Mouse (Mus musculus) layer of hippocampus, adult 2 months (tissue): ENCODE results near the gene Msh2. TPM values are rescaled to one million over a fixed set of nuclear protein-coding genes. Genes with fewer than 3 reads are reported as not detected.
"Not testable (repeated sequence)": the region's sequence is repeated elsewhere in the genome, so short reads cannot be mapped to it uniquely, and the experiment has no call there.

ENCODE experiments used
- DNase-seq, 2 experiments: peaks; one replicate each; pipeline ENCODE4 v3.0.0; 2022; ENCODE audit warnings: low spot score in 2 of 2
- H3K27ac ChIP-seq: fragments of 200-600 bp; 2 replicates; pipeline ENCODE4 v1.8.1; 2022
- H3K4me3 ChIP-seq: fragments of 200-600 bp; 2 replicates; pipeline ENCODE4 v1.8.1; 2022; ENCODE audit warnings: mild to moderate bottlenecking
- CTCF ChIP-seq: fragments of 200-600 bp; conservative IDR thresholded peaks from 2 replicates; pipeline ENCODE4 v1.8.1; 2022; ENCODE audit warnings: antibody characterized with exemption, mild to moderate bottlenecking, moderate library complexity
- total RNA-seq, 2 experiments: library from RNA; stranded (reverse); gene quantifications; 2 replicates each; pipeline ENCODE4 v1.2.3; 2021

The Msh2 gene
- total RNA-seq, 2 experiments from 2014 or later = 40.2 to 41.2 TPM

DNA sequence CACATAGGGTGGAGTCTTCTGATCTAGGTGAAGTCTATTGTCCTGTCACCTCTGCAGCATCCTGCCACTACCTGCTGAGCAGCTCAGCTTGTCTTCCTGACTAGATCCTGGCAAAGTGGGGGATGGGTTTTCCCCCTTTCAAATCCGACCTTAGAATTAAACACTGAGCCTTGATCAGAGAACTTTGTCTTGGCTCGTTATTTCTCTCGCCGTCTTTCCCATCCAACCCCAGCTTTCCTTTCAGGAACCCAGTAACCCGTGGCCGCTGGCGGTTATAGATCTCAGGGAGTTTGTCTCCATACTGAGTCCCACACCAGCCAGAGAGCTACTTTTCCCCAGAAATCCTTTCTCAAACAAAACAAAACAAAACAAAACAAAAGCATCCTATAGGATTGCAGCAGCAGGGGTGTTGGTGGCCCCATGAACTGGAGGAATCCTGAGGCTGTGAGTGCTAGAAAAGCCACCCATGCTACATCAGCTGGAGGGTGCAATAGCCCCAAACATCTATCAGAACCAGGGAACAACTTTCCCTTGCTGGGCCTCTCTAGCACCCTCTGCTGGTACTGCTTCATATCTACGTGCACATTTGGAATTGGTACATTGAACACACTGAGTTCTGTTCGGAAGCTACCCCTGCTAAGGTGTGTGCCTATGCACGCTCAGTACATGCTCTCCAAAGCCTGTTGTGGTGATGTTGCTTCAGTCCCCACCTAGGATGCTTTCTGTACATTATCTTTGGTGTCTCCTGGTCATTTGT is 6.9 kb upstream of the Msh2 start:
- peak; percentile 98 for TF ChIP-seq CTCF
- peak; percentile 39 to 81 for DNase-seq
- Histone ChIP-seq H3K27ac (no peak overlapping the region), H3K4me3 (no peak overlapping the region)

DNA sequence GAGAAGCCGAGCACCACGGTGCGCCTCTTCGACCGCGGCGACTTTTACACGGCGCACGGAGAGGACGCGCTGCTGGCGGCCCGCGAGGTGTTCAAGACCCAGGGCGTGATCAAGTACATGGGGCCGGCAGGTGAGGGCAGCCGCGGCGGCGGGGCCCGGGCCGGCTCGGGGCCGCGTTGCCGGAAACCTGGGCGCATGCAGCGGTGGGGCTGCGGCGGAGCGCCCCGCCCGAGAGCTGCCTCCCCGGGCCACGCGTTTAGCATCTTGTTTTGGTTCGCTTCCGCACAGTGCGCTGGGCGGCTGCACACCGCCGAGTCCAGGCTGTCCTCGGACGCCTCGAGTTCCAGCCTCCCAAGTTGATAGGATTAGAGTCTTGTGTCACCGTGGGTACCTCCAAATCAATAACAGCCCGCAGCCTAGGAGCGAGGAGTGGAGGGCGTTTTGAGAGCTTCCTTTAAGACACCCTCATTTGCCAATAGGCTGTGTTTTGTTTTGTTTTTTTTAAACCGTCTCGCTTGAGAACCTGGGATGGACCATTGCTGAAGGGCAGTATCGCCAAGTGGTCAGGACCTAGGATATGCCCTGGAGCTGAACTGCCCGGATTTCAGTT is 652 bp downstream of the Msh2 start:
- peak in 1 of 2 experiments; percentile 22 for DNase-seq
- Histone ChIP-seq H3K4me3 (peak overlapping the region; percentile 86), H3K27ac (peak overlapping the region; percentile 82)
- TF ChIP-seq CTCF = no peak

DNA sequence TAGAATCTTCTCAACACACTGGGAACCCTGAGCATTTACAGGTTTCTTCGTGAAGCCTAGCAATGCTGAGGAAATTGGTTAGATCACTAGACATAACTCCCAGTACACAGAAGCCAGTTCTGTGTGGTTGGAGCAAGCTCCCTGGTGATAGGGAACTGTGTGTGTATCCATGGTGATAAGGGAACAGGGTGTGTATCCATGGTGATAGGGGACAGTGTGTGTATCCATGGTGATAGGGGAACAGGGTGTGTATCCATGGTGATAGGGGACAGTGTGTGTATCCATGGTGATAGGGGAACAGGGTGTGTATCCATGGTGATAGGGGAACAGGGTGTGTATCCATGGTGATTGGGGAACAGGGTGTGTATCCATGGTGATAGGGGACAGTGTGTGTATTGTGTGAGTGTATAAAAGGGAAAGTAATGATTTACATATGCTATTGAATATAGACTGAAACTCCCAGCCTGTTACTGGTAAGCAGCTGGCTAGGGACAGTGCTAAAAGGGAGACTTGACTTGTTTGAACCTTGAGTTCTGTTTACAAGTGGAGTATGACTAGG is 4.9 kb downstream of the Msh2 start:
- H3K27ac ChIP-seq, DNase-seq, H3K4me3 ChIP-seq: not testable (repeated sequence)

DNA sequence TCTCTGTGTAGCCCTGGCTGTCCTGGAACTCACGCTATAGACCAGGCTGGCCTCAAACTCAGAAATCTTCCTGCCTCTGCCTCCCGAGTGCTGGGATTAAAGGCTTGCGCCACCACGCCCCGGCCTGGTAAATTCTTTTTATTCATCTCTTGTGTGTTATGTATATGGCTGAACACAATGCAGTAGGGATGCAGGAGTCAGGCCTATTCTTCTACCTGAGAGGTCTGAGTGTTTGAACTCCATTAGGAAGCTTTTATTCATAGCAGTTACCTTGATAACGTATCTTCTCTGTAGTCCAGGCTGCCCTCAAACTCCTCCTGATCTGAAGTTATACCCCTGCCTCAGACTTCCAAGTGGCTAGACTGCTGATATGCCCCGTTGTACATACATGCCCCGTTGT is 5.5 kb downstream of the Msh2 start:
- TF ChIP-seq CTCF = no peak
- no peak overlapping the region for H3K27ac ChIP-seq
- DNase-seq = no peak

GRCm38 (mm10) chr17:87689217-87689616 is 17.1 kb downstream of the Msh2 start:
- no peak for TF ChIP-seq CTCF
- H3K4me3 ChIP-seq = no peak overlapping the region
- no peak for DNase-seq
- H3K27ac ChIP-seq = no peak overlapping the region

More for the DNA sequence above, 5.5 kb downstream of the Msh2 start:
- no peak overlapping the region for H3K4me3 ChIP-seq

DNA sequence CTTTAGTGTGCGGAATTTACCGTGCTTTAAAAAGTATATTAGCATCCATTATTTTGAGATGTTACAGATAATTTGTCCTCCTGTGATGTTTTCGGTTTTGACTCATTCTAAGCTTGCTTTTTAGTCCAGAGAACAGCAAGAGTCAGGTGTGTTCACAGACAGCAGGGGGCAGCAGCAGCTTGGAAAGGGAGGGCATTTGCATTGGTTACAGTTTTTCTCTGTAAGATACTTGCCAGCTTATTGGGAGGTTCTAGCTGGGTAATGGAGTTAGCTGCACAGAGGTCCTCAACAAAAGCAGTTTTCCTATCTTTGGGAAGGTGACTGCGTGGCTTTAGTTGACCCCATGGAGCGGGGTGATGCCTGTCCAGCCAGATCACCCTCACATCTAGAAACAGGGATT is 19.8 kb downstream of the Msh2 start:
- Histone ChIP-seq H3K4me3 (no peak overlapping the region), H3K27ac (no peak overlapping the region)
- TF ChIP-seq CTCF = peak; percentile 88
- DNase-seq = peak; percentile 71 to 79

DNA sequence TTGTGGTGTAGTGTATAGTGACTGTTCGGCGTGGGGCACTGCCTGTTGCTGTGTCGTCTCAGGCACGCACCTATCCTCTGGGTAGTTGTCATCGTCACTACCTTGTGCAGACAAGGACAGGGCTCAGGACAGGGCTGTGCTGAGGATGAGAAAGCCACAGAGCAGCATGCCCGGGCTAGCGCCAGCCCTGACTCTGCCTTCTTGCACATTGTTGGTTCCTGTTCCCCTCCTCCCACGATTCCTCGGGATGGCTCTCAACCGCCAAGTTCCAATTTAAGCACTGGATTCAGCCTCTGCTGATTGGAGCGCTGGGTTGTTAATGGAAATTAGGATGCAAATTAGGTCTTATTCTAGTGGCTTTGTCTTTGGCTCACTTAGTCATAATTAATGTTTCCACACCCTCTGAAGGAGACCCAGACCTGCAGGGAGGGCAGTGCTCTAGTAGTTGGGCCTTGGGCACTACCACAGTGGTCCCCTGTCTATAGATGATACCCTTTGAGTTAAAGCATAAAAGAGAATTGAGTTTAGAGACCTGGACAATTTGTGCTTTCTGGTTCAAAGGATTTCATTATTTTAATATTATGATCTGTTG is 23.8 kb downstream of the Msh2 start:
- DNase-seq = no peak

DNA sequence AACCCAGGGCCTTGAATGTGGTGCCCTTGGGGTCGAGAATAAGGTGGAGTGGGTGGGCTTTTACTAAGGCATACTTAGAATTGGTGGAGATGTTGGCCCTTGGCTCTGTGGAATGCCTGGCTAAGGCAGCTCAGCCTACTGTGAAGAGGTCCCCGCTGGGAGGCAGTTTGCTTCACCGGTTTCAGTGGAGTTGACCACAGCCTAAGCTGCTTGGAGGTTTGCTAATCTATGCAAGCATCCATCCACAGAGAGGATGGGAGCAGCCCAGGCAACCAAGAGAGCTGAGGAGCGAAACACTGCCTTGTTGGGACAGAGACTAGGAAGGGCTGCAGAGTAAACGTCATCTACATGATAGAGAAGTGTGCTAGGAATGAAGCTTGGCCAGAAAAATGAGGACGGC is 24.7 kb downstream of the Msh2 start:
- Histone ChIP-seq H3K27ac (no peak overlapping the region), H3K4me3 (no peak overlapping the region)
- no peak for DNase-seq
- no peak for TF ChIP-seq CTCF

More for the DNA sequence above, 23.8 kb downstream of the Msh2 start:
- no peak overlapping the region for H3K4me3 ChIP-seq
- H3K27ac ChIP-seq = no peak overlapping the region
- no peak for TF ChIP-seq CTCF

- H3K27ac ChIP-seq = no peak overlapping the region
- H3K4me3 ChIP-seq = no peak overlapping the region
- DNase-seq = no peak
- TF ChIP-seq CTCF = no peak
Measured at GRCm38 (mm10) chr17:87698996-87699765, 27.1 kb downstream of the Msh2 start.

- DNase-seq = no peak
- Histone ChIP-seq H3K27ac (no peak overlapping the region), H3K4me3 (no peak overlapping the region)
- no peak for TF ChIP-seq CTCF
Measured at GRCm38 (mm10) chr17:87700101-87700500, 28.0 kb downstream of the Msh2 start.

DNA sequence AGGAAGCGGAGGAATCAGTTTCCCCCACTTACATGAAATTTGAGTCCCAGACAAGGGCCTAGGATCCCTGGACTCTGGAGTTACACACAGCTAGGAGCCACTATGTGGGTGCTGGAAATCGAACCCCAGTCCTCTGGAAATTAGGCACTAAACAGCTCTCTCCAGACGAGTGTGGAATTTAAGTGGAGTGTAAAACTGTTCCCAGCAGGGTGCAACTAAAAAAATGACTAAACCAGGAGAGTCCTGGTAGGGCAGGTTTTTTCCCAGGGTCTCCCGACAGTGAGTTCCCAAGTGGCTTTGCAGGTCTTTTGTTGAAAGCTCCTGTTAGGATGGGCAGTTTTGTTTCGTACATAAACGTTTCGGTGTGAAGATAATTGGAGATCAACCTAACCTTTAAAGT is 52.6 kb downstream of the Msh2 start:
- H3K27ac ChIP-seq = no peak overlapping the region
- no peak for DNase-seq
- no peak overlapping the region for H3K4me3 ChIP-seq
- TF ChIP-seq CTCF = no peak

- no peak for DNase-seq
- Histone ChIP-seq H3K27ac (peak overlapping the region; percentile 64), H3K4me3 (no peak overlapping the region)
- no peak for TF ChIP-seq CTCF
Measured at GRCm38 (mm10) chr17:87726489-87727356, 54.6 kb downstream of the Msh2 start.
